Mouse (Mus musculus) Patski (cell line): ENCODE data around the gene Slc44a4. TPM values are rescaled to one million over a fixed set of nuclear protein-coding genes. Genes with fewer than 3 reads are reported as not detected.
"Not testable (repeated sequence)": the region's sequence is repeated elsewhere in the genome, so short reads cannot be mapped to it uniquely, and the experiment has no call there.

Experiments
- ATAC-seq: fragments of 100-300 bp; one replicate; pipeline ENCODE4 v1.8.0; 2021
- CTCF ChIA-PET: fragments of 350-600 bp; sonication (Branson Sonifier 250); formaldehyde crosslinking; loops from one replicate; lab custom pipeline; 2022; ENCODE audit warnings: inconsistent platforms; lab: Charles Lee
- POLR2A ChIA-PET: fragments of 350-600 bp; sonication (Branson Sonifier 250); formaldehyde crosslinking; loops from one replicate; lab custom pipeline; 2022; ENCODE audit warnings: antibody characterized with exemption, inconsistent platforms; lab: Charles Lee
- DNase-seq: peaks from one replicate; pipeline ENCODE4 v3.0.0-alpha.2; 2011; ENCODE audit warnings: low read depth, low spot score
- H3K27me3 ChIP-seq: fragments of 371-371 bp; one replicate; pipeline ENCODE4 v1.5.1; 2021
- CTCF ChIP-seq: fragments of 100-300 bp; IDR thresholded peaks from one replicate; pipeline ENCODE4 v1.5.1; 2021
- in situ Hi-C: fragments of 300-500 bp; cut with MboI; formaldehyde crosslinking; loops from 3 replicates; pipeline ENCODE4 v1.11.1; 2018; ENCODE audit warnings: low pct_unique_long_range_greater_than_20kb, mixed read lengths
- polyA plus RNA-seq: library from polyadenylated mRNA; unstranded; gene quantifications from one replicate; pipeline ENCODE4 v1.2.3, GENCODE M21; 2021

Gene Slc44a4
- polyA plus RNA-seq, 1 experiment from 2014 or later, result 0.37 TPM

DNA sequence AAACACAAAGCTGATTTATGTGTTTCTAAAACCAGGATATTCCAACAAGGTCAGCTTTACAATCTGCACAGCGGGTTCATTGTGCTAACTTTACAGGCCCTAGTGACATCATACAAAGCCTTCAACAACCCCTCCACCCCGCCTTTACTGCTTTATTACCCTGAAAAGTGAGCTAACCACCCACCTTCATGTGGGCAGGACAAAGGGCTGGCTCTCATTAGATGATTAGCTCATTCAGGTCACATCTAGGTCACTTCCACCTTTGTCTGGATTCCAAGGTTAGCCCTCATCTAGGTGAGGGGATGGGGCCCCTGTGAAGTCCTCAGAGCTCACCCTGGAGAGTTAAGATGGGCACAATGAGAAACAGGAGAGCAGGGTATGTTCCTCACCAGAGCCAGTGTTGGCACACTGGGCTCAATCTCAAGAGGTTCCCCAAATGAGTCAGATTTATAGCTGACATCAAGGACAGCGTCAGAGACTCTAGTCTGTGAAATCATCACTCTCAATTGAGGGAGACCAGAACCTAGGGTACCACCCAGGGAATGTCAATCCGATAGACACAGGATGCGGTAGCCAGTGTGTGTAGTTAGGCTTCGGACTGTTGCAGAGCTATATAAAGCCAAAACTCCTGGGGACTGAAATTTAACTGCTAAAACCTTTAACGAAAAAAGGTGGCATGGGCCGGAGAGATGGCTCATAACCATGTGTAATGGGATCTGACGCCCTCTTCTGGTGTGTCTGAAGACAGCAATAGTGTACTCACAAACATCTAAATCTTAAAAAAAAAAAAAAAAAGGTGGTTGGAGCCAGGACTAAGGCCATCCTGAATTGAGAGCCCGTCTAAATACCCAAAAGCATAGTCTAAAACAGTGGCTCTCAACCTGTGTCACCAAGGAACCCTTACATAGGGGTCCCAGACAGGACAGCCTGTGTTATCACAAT lies 36.5 kb downstream of the Slc44a4 start:
- in situ Hi-C loops, result no loop called here
- ATAC-seq (no peak), DNase-seq (no peak)
- ChIA-PET CTCF (interaction anchor here (0.6 to 4.6 kb wide), 11 partner anchors 11 to 159 kb away, joined by 3 to 22 read pairs (median 4); partner anchors contain the start of gene Lsm2), POLR2A (interaction anchor here (0.5 to 1.8 kb wide), 13 partner anchors 9 to 584 kb away, joined by 3 to 9 read pairs (median 3); no protein-coding TSS in a partner anchor)
- peak; percentile 61 for TF ChIP-seq CTCF
- no peaks in the 10 kb centered on the region for H3K27me3 ChIP-seq

DNA sequence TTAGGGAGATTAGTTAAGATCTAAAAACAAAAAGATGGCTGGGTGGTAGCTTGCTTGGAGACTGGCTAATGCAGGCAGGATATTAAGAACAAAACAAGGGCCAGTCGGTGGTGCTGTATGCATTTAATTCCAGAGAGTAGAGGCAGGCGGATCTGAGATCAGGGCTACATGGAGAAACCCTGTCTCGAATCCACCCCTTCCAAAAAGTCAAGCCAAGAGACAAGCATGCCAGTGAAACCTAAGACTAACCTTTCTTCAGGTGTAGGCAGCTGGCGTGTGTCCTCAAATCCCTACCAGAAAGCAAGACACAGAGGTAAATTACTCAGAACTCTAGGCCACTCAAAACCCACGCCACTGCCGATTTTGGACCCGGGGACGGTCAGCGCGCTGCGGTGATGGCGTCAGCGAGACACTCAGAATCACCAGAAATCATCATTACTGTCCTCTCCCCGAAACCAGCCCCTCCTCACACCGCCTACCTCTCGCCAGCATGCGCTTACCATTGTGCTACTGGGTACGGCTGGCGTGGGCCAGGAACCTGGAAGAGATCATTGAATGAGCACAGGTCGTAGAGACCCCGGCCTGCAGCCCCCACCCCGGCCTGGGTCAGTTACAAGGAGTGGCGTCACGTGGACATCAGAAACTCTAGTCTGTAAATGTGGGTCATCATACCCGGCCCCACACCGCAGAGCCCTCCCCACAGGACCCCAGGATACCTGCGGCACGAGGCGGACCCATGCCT lies 37.5 kb downstream of the Slc44a4 start:
- H3K27me3 ChIP-seq, result no peaks in the 10 kb centered on the region
- CTCF ChIA-PET, result interaction anchor here (0.6 to 4.6 kb wide), 7 partner anchors 9 to 96 kb away, joined by 3 to 22 read pairs (median 3); partner anchors contain the start of gene Vars
- in situ Hi-C loops, result no loop called here
- TF ChIP-seq CTCF, result no peak
- no peak for DNase-seq
- no peak for ATAC-seq
- POLR2A ChIA-PET, result interaction anchor here (0.6 to 1.8 kb wide), 10 partner anchors 10 to 976 kb away, joined by 3 to 9 read pairs (median 3); no protein-coding TSS in a partner anchor

DNA sequence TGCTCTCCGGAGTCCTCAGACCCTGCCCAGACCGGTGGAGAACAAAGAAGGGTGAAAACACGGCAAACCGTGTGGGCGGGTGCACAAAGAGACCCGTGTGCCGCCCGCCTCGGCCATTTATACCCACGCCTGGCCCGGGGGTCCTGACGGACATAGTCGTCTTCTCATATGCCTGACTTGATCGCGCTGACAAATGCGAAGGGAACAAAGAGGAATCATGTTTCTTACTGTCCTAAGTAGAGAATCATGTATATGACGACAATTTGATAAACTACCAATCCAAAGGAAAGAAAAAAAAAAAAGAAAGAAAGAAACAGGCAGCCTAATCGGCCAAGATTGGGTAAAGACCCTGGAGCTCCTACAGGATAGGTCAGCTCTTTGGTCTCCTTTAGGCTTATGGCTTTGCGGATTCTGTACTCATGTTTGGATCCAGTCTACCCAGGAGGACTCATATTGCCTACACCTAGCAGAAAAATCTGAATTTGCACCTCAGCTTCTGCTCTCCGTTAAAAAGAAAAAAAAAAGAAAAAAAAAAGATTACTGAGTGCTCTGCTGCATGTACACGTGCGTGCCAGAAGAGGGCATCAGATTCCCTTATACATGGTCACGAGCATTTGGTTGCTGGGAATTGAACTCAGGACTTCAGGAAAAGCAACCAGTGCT lies 38.2 kb downstream of the Slc44a4 start:
- CTCF ChIA-PET, result interaction anchor here (0.6 to 4.6 kb wide), 5 partner anchors 10 to 48 kb away, joined by 3 to 22 read pairs (median 3); partner anchors contain the start of gene Vars
- TF ChIP-seq CTCF, result peak; percentile 89

DNA sequence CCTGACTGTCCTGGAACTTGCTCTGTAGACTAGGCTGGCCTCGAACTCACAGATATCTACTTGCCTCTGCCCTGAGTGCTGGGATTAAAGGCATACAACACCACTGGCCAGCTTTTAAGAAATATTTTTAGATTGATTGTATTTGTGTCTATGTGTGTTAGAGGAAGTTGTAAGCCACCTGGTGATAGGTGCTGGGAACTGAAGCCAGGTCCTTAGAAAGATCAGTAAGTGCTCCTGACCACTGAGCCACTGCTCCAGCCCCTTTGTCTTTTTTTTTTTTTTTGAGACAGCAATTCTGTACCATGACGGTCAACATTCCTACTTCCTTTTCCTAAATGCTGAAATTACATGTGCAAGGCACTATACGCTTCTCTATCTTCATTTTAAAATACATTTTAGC lies 39.0 kb downstream of the Slc44a4 start:
- in situ Hi-C loops, result no loop called here
- no peaks in the 10 kb centered on the region for H3K27me3 ChIP-seq
- CTCF ChIA-PET, result interaction anchor here (1.1 to 1.3 kb wide), 2 partner anchors 21 to 36 kb away, joined by 3 to 8 read pairs; no protein-coding TSS in a partner anchor
- TF ChIP-seq CTCF, result no peak
- no peak for DNase-seq
- POLR2A ChIA-PET, result no interaction called here
- ATAC-seq, result no peak

More for the DNA sequence above, 38.2 kb downstream of the Slc44a4 start:
- in situ Hi-C loops, result no loop called here
- ATAC-seq, result no peak
- H3K27me3 ChIP-seq, result no peaks in the 10 kb centered on the region
- no peak for DNase-seq
- POLR2A ChIA-PET, result interaction anchor here (0.6 to 1.3 kb wide), 4 partner anchors 24 to 976 kb away, joined by 3 read pairs; no protein-coding TSS in a partner anchor

DNA sequence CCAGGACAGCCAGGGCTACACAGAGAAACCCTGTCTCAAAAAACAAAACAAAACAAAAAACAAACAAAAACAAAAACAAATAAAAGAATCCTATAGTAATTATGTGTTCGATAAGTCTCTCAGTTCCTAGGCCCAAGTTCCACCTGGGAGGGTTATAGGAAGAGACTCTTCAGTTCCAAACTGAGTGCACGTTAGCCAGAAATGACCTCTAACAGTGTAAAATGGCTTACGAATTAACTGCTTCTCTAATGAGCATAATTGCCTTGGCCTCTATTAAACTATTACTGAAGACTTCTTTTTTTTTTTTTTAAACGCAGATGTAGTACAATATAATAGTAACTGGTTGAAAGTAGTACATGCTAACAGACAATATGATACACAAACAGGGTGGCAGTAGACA lies 39.6 kb downstream of the Slc44a4 start:
- TF ChIP-seq CTCF, result no peak
- DNase-seq (no peak), ATAC-seq (no peak)
- ChIA-PET CTCF (no interaction called here), POLR2A (no interaction called here)
- H3K27me3 ChIP-seq, result no peaks in the 10 kb centered on the region
- in situ Hi-C loops, result no loop called here

DNA sequence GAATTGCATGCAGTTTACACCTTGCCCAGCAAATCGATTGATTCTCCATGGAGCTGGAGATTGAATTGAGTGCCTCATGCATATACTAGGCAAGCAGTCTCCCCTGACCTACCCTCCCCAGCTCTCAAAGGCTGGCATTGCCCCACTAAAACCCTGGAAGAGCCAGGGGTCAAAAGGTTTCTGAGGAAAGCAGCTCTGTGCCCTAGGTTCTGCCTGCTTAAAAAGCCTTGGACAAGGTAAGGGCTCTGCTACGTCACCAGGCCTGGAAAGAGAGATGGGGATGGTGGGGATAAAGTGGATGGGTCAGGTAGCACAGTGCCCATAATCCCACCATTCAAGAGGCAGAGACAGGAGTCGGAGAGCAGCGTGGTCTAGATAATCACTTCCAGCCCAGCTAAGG lies 40.6 kb downstream of the Slc44a4 start:
- ChIA-PET CTCF (interaction anchor here (1.1 to 2.8 kb wide), 5 partner anchors 10 to 32 kb away, joined by 3 to 23 read pairs (median 4); partner anchors contain the start of gene Lsm2), POLR2A (interaction anchor here (0.7 to 1.0 kb wide), 2 partner anchors 10 to 26 kb away, joined by 3 read pairs; no protein-coding TSS in a partner anchor)
- H3K27me3 ChIP-seq, result no peaks in the 10 kb centered on the region
- TF ChIP-seq CTCF, result no peak
- in situ Hi-C loops, result no loop called here
- DNase-seq, result no peak
- ATAC-seq, result no peak

DNA sequence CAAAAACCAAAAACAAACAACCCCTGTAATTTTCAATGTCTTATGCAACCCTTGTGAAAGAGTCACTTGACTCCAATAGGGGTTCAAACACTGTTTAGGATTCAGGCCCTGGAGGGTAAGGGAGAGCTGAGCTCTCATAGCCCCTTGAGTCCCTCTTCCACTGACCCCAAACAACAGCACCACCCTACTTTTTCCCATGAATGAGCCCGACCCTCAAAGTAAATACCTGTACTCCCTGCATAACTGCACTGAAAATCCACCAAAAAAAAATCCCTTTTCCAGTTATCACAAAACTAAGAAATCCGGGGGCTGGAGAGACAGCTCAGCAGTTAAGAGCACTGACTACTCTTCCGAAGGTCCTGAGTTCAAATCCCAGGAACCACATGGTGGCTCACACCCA lies 41.6 kb downstream of the Slc44a4 start:
- no peak for DNase-seq
- no peaks in the 10 kb centered on the region for H3K27me3 ChIP-seq
- POLR2A ChIA-PET, result interaction anchor here (0.6 to 1.1 kb wide), 3 partner anchors 25 to 28 kb away, joined by 3 to 5 read pairs (median 3); partner anchors contain the start of gene Lsm2
- ATAC-seq, result no peak
- in situ Hi-C loops, result no loop called here
- TF ChIP-seq CTCF, result no peak
- CTCF ChIA-PET, result interaction anchor here (1.3 to 2.8 kb wide), 8 partner anchors 9 to 79 kb away, joined by 3 to 23 read pairs (median 6); partner anchors contain the start of genes Hspa1a, Hspa1l and Lsm2

DNA sequence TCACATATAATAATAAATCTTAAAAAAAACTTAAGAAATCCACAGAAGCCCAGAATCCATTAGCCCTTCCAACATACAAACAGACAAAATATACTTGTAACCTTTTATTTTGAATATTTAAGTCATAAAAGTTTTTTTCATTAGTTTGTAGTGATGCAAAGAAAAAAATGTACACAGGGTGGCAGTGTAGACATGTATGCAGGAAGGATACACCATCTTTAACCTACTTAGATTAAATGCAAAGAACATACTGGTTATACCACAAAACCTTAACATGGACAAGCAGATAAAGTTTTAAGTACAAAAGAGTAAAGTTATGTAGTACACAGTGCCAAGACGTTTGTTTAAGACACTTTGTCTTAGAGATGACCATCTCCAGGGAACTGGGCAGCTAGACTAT lies 42.1 kb downstream of the Slc44a4 start:
- CTCF ChIA-PET, result interaction anchor here (1.3 to 2.8 kb wide), 7 partner anchors 9 to 78 kb away, joined by 3 to 23 read pairs (median 7); partner anchors contain the start of genes Hspa1a, Hspa1l and Lsm2
- in situ Hi-C loops, result no loop called here

DNA sequence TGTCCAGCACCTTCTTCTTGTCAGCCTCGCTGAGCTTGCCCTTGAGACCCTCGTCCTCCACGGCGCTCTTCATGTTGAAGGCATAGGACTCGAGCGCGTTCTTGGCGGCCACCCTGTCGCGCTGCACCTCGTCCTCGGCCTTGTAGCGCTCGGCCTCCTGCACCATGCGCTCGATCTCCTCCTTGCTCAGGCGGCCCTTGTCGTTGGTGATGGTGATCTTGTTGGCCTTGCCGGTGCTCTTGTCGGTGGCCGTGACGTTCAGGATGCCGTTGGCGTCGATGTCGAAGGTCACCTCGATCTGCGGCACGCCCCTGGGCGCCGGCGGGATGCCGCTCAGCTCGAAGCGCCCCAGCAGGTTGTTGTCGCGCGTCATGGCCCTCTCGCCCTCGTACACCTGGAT lies 43.0 kb downstream of the Slc44a4 start:
- in situ Hi-C loops, DNase-seq, H3K27me3 ChIP-seq, POLR2A ChIA-PET, ATAC-seq: not testable (repeated sequence)
- CTCF ChIA-PET, result interaction anchor here (1.6 to 2.8 kb wide), 3 partner anchors 15 to 23 kb away, joined by 4 to 23 read pairs (median 12); partner anchors contain the start of genes Hspa1a, Hspa1l and Lsm2

More for the DNA sequence above, 42.1 kb downstream of the Slc44a4 start:
- no peak for ATAC-seq
- POLR2A ChIA-PET, result interaction anchor here (1.0 to 1.1 kb wide), 2 partner anchors 25 to 28 kb away, joined by 3 to 5 read pairs; partner anchors contain the start of gene Lsm2
- DNase-seq, result no peak
- TF ChIP-seq CTCF, result peak; percentile 43
- no peaks in the 10 kb centered on the region for H3K27me3 ChIP-seq

DNA sequence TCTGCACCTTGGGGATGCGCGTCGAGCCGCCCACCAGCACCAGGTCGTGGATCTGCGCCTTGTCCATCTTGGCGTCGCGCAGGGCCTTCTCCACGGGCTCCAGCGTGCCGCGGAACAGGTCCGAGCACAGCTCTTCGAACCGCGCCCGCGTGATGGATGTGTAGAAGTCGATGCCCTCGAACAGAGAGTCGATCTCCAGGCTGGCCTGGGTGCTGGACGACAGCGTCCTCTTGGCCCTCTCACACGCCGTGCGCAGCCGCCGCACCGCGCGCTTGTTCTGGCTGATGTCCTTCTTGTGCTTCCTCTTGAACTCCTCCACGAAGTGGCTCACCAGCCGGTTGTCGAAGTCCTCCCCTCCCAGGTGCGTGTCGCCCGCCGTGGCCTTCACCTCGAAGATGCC lies 43.7 kb downstream of the Slc44a4 start:
- CTCF ChIA-PET, POLR2A ChIA-PET, DNase-seq, ATAC-seq, in situ Hi-C loops, H3K27me3 ChIP-seq: not testable (repeated sequence)

DNA sequence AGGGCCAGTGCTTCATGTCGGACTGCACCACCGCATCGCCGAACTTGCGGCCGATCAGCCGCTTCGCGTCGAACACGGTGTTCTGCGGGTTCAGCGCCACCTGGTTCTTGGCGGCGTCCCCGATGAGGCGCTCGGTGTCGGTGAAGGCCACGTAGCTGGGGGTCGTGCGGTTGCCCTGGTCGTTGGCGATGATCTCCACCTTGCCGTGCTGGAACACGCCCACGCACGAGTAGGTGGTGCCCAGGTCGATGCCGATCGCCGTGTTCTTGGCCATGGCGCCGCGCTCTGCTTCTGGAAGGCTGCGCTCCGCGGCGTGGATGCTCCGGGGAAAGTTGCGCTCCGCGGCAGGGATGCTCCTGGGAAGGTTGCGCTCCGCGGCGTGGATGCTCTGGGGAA lies 44.5 kb downstream of the Slc44a4 start:
- H3K27me3 ChIP-seq, DNase-seq, POLR2A ChIA-PET, in situ Hi-C loops, ATAC-seq: not testable (repeated sequence)
- CTCF ChIA-PET, result interaction anchor here (1.5 kb wide), 1 partner anchor 28 kb away, joined by 3 read pairs; no protein-coding TSS in a partner anchor

DNA sequence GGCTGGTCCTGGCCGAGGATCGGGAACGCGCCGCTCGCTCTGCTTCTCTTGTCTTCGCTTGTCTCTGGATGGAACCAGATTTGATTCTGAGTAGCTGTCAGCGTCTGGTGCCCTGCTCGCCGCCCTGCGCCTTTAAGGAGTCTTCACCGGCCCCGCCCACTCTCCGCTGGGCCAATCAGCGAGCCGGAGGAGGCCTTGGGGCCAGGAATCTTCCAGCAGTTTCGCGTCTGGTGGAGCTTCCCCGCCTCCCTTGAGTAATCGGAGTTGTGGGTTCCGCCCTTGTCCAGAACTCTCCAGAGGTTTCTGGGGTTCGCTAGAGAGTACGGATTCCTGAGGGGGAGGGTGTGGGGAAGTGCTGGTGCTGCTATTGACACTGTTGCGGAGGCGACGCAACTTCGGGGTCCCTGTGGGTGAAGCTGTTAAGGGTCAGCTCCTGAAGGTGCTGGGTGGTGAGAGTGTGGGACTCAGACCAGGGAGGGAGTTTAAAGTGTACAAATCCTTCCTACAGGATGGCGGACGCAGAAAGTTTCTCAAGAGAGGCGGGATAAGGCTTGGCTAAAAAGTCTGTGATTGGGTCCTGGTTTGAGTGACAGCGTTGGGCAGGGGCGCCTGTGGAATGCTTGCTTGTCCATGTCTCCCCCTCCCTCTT lies 45.0 kb downstream of the Slc44a4 start, which contains the start of gene Hspa1b:
Gene Hspa1b, minus strand, starts transcription at position 109 of the 649 bp plus-strand sequence.
- H3K27me3 ChIP-seq, POLR2A ChIA-PET, in situ Hi-C loops: not testable (repeated sequence)
- peak; percentile 82 for ATAC-seq
- CTCF ChIA-PET, result interaction anchor here (1.5 kb wide), 1 partner anchor 27 kb away, joined by 3 read pairs; no protein-coding TSS in a partner anchor
- DNase-seq, result peak; percentile 64
